Mouse (Mus musculus) hindbrain, embryonic 13.5 days (tissue): ENCODE results near the gene Tespa1. TPM values are rescaled to one million over a fixed set of nuclear protein-coding genes. Genes with fewer than 3 reads are reported as not detected.
"Not testable (repeated sequence)": the region's sequence is repeated elsewhere in the genome, so short reads cannot be mapped to it uniquely, and the experiment has no call there.

Source experiments
- ATAC-seq: fragments of 200-750 bp; cut with Nextera tagmentation; 2 replicates; pipeline ENCODE4 v1.8.0; 2017; ENCODE audit warnings: moderate TSS enrichment; ENCODE audit not compliant: low FRiP score
- H3K27ac ChIP-seq: fragments of 300-500 bp; sonication (generic); 2 replicates; pipeline ENCODE4 v1.5.1; 2015; ENCODE audit warnings: inconsistent platforms, mild to moderate bottlenecking, moderate library complexity
- H3K27me3 ChIP-seq: fragments of 300-500 bp; sonication (generic); 2 replicates; pipeline ENCODE4 v1.6.1; 2015; ENCODE audit warnings: mild to moderate bottlenecking, inconsistent platforms
- H3K36me3 ChIP-seq: fragments of 300-500 bp; sonication (generic); 2 replicates; pipeline ENCODE4 v1.6.1; 2015; ENCODE audit warnings: mild to moderate bottlenecking, inconsistent platforms
- H3K4me1 ChIP-seq: fragments of 300-500 bp; sonication (generic); replicated peaks from 2 replicates; pipeline ENCODE4 v1.6.1; 2015; ENCODE audit warnings: inconsistent platforms
- H3K4me2 ChIP-seq: fragments of 300-500 bp; sonication (generic); 2 replicates; pipeline ENCODE4 v1.6.1; 2015; ENCODE audit warnings: inconsistent platforms, mild to moderate bottlenecking, moderate library complexity
- H3K4me3 ChIP-seq: fragments of 300-500 bp; sonication (generic); 2 replicates; pipeline ENCODE4 v1.5.1; 2015; ENCODE audit warnings: mild to moderate bottlenecking, inconsistent platforms
- H3K9ac ChIP-seq: fragments of 300-500 bp; sonication (generic); 2 replicates; pipeline ENCODE4 v1.6.1; 2015; ENCODE audit warnings: mild to moderate bottlenecking, inconsistent platforms
- H3K9me3 ChIP-seq: fragments of 300-500 bp; sonication (generic); 2 replicates; pipeline ENCODE4 v1.6.1; 2016; ENCODE audit warnings: inconsistent platforms
- WGBS: fragments of 180-500 bp; shearing (Covaris S2); methylation state at CpG from one replicate; pipeline ENCODE4 v1.1.7; 2015; 5-methylcytosine and 5-hydroxymethylcytosine counted together
- polyA plus RNA-seq: library from polyadenylated mRNA; unstranded; fragments of >200 nt; fragmentation: Nextera tagmentation; extraction: Ambion mirVana; gene quantifications from 2 replicates; pipeline ENCODE4 v1.2.1, GENCODE M21; 2015

Gene Tespa1
- polyA plus RNA-seq, 1 experiment from 2014 or later, result not detected

- no peak overlapping the region for H3K9ac ChIP-seq
- H3K27me3 ChIP-seq, result no peaks in the 10 kb centered on the region
- no peaks in the 10 kb centered on the region for H3K4me1 ChIP-seq
- H3K36me3 ChIP-seq, result no peaks in the 10 kb centered on the region
- H3K9me3 ChIP-seq, result no peaks in the 10 kb centered on the region
- ATAC-seq, result no peak
- H3K27ac ChIP-seq, result no peak overlapping the region
- no peak overlapping the region for H3K4me2 ChIP-seq
- H3K4me3 ChIP-seq, result no peak overlapping the region
These were observed 45.7 kb downstream of the Tespa1 start for GRCm38 (mm10) chr10:130368384-130368783.

GRCm38 (mm10) chr10:130370005-130370682, 47.5 kb downstream of the Tespa1 start:
- H3K27me3 ChIP-seq, result no peaks in the 10 kb centered on the region
- ATAC-seq, result no peak
- WGBS, result 88% methylated on average over 2 of the region's 2 CpGs

GRCm38 (mm10) chr10:130371644-130372043, 49.0 kb downstream of the Tespa1 start:
- H3K27me3 ChIP-seq, result no peaks in the 10 kb centered on the region
- H3K4me3 ChIP-seq, result no peak overlapping the region
- no peak overlapping the region for H3K9ac ChIP-seq
- H3K27ac ChIP-seq, result no peak overlapping the region
- no peaks in the 10 kb centered on the region for H3K4me1 ChIP-seq
- no peak for ATAC-seq
- WGBS, result 76% methylated on average over 1 of the region's 1 CpGs
- H3K9me3 ChIP-seq, result no peaks in the 10 kb centered on the region
- H3K4me2 ChIP-seq, result no peak overlapping the region
- no peaks in the 10 kb centered on the region for H3K36me3 ChIP-seq

More at GRCm38 (mm10) chr10:130370005-130370682, 47.5 kb downstream of the Tespa1 start:
- no peaks in the 10 kb centered on the region for H3K4me1 ChIP-seq
- no peak overlapping the region for H3K4me2 ChIP-seq
- no peaks in the 10 kb centered on the region for H3K9me3 ChIP-seq
- H3K27ac ChIP-seq, result no peak overlapping the region
- no peak overlapping the region for H3K9ac ChIP-seq
- H3K36me3 ChIP-seq, result no peaks in the 10 kb centered on the region
- no peak overlapping the region for H3K4me3 ChIP-seq

- no peak overlapping the region for H3K9ac ChIP-seq
- H3K4me2 ChIP-seq, result no peak overlapping the region
- H3K27me3 ChIP-seq, result no peaks in the 10 kb centered on the region
- no peak overlapping the region for H3K27ac ChIP-seq
- no peak overlapping the region for H3K4me3 ChIP-seq
- ATAC-seq, result no peak
- no peaks in the 10 kb centered on the region for H3K4me1 ChIP-seq
- H3K9me3 ChIP-seq, result no peaks in the 10 kb centered on the region
- WGBS, result 83% methylated on average over 2 of the region's 2 CpGs
- no peaks in the 10 kb centered on the region for H3K36me3 ChIP-seq
These were observed 50.0 kb downstream of the Tespa1 start for GRCm38 (mm10) chr10:130372491-130373173.

- no peaks in the 10 kb centered on the region for H3K27me3 ChIP-seq
- no peaks in the 10 kb centered on the region for H3K9me3 ChIP-seq
- no peaks in the 10 kb centered on the region for H3K4me1 ChIP-seq
- no peak overlapping the region for H3K4me2 ChIP-seq
- WGBS, result 85% methylated on average over 2 of the region's 2 CpGs
- H3K9ac ChIP-seq, result no peak overlapping the region
- no peak overlapping the region for H3K4me3 ChIP-seq
- no peaks in the 10 kb centered on the region for H3K36me3 ChIP-seq
- H3K27ac ChIP-seq, result no peak overlapping the region
- no peak for ATAC-seq
These were observed 52.5 kb downstream of the Tespa1 start for GRCm38 (mm10) chr10:130375145-130375544.

GRCm38 (mm10) chr10:130394232-130394631, 71.6 kb downstream of the Tespa1 start, which contains the start of gene Vmn2r84:
TSS of gene Vmn2r84 (minus strand) at chr10:130394332.
- ATAC-seq, result no peak
- Histone ChIP-seq H3K4me3 (no peak within 1 kb of the TSS), H3K27ac (no peak within 1 kb of the TSS), H3K4me2 (no peak within 1 kb of the TSS), H3K27me3 (no peaks in the 10 kb centered on the region), H3K9ac (no peak within 1 kb of the TSS), H3K9me3 (no peaks in the 10 kb centered on the region), H3K4me1 (no peaks in the 10 kb centered on the region), H3K36me3 (no peaks in the 10 kb centered on the region)

GRCm38 (mm10) chr10:130412167-130412698, 89.6 kb downstream of the Tespa1 start:
- H3K27ac ChIP-seq, result not testable (repeated sequence)

More at GRCm38 (mm10) chr10:130412167-130412698, 89.6 kb downstream of the Tespa1 start:
- not testable (repeated sequence) for H3K27me3 ChIP-seq, H3K4me1 ChIP-seq, H3K36me3 ChIP-seq, H3K4me2 ChIP-seq, H3K4me3 ChIP-seq, H3K9me3 ChIP-seq, H3K9ac ChIP-seq
- 76% methylated on average over 22 of the region's 35 CpGs for WGBS
- 0 out of 2 replicates have a peak, but pooled peaks have one; percentile 52 for ATAC-seq

Other genes starting within 250 kb of the Tespa1 start
- gene Olfr823, start 207.5 kb upstream of the Tespa1 start, polyA plus RNA-seq, result not detected in 2 replicates
- not detected in 2 replicates for gene Olfr824, start 192.9 kb upstream of the Tespa1 start, polyA plus RNA-seq
- gene Olfr825, start 156.1 kb upstream of the Tespa1 start, polyA plus RNA-seq, result not detected in 2 replicates
- gene Olfr826, start 138.7 kb upstream of the Tespa1 start, polyA plus RNA-seq, result not detected in 2 replicates
- not detected in 2 replicates for gene Olfr827, start 108.5 kb upstream of the Tespa1 start, polyA plus RNA-seq
- 2.7 and 6.7 TPM in 2 replicates for gene Neurod4, start 42.6 kb upstream of the Tespa1 start, polyA plus RNA-seq
- not detected in 2 replicates for gene Vmn2r84, start 71.5 kb downstream of the Tespa1 start, polyA plus RNA-seq
- gene Vmn2r85, start 106.8 kb downstream of the Tespa1 start, polyA plus RNA-seq, result not detected in 2 replicates
- 0.03 TPM in 1 of 2 replicates, not detected in the other for gene Vmn2r86, start 133.2 kb downstream of the Tespa1 start, polyA plus RNA-seq
- 0.12 TPM in 1 of 2 replicates, not detected in the other for gene Vmn2r87, start 174.5 kb downstream of the Tespa1 start, polyA plus RNA-seq